Mouse (Mus musculus): ENCODE data around the gene Pick1.

- TF ChIP-seq MAFK (IDR thresholded peaks at IDR 0.05; ENCODE audit: insufficient read depth, low read depth, low read length): no peak
- TF ChIP-seq ZNF384 (IDR thresholded peaks at IDR 0.05; ENCODE audit: low read depth, low read length): no peak
Observed at GRCm38 (mm10) chr15:79213591-79213990, 15.4 kb upstream of the Pick1 start.

Data from ES-E14 (cell line).